Mouse (Mus musculus): ENCODE measurements at regions not wholly inside any gene's neighbourhood (a gene's known extent, or its start where the extent isn't known, plus 50 kb on each side); places are given as distances from the start of the nearest gene placed in this dataset.

DNA sequence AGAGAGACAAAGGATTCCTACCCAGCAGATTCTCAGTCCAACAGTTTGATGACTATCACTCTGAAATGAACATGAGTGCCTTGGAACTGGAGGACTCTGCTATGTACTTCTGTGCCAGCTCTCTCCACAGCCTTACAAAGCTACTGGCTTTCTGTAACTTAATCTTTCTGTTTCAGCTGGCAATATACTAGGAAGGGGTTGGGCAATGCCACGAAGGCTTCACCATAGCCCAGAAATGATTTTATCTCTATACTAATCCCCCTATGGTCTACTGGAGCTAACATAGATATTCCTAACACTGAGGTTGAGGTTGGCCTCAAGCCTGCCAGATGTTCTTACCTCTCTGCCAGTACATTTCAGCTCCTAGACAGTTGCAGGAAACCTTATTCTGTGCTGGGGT lies 78.6 kb upstream of the 2210010C04Rik start:
- no peak overlapping the region for H3K27ac ChIP-seq
- WGBS, result 37% methylated on average over 1 of the region's 1 CpGs
- DNase-seq (ENCODE audit: low spot score) (no peak), ATAC-seq (replicated peaks; ENCODE audit: low FRiP score, low read depth) (no peak)
- H3K9me3 ChIP-seq (replicated peaks; ENCODE audit: low read length), result no peaks in the 10 kb centered on the region
- no peaks in the 10 kb centered on the region for H3K27me3 ChIP-seq (ENCODE audit: insufficient read depth, low read length)
- no peak overlapping the region for H3K4me3 ChIP-seq (replicated peaks; ENCODE audit: low read depth, low read length)
- H3K4me1 ChIP-seq (replicated peaks; ENCODE audit: insufficient read depth, low read length), result no peaks in the 10 kb centered on the region
- no peak overlapping the region for H3K4me2 ChIP-seq (ENCODE audit: low read length)
- no peak for TF ChIP-seq CTCF (IDR thresholded peaks at IDR 0.05; ENCODE audit: low read depth)
- H3K9ac ChIP-seq (ENCODE audit: low read depth, low read length), result no peak overlapping the region
- H3K36me3 ChIP-seq (ENCODE audit: insufficient read depth, low read length), result no peaks in the 10 kb centered on the region

DNA sequence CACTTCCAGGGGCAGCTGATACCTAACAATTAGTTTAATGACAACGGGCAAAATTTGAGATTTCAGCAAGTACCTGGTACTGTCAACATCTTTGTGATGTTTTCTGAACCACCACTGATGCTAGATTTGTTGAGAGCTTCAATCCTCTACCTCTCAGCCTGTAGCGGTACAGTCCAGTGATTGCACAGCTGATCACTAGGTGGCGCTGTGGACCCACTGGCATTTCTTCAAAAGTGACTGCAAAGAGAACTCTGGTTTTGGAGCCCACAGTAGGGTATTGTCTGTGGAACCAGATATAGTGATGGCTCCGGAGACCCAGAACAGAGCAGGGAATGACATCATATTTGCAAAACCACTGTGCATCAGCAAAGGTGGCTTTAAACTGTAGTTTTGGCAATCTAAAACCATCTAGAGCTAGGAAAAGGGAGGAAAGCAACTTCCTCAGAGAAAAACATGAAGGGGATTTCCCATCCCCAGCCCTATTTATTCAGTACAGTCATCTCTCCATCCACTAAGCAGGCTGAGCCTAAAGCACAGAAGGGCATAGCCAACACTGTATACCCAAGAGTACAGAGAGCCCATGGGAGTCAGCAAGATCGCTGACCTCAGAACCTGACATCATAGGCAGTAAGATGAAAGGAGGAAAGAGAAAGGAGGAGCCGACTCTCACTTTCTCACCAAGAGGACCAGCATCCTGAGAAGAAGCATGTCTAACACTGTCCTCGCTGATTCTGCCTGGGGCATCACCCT lies 77.7 kb upstream of the 2210010C04Rik start:
- H3K36me3 ChIP-seq (ENCODE audit: insufficient read depth, low read length), result no peaks in the 10 kb centered on the region
- no peak overlapping the region for H3K4me2 ChIP-seq (ENCODE audit: low read length)
- WGBS, result 41% methylated on average over 7 of the region's 7 CpGs
- no peak overlapping the region for H3K4me3 ChIP-seq (replicated peaks; ENCODE audit: low read depth, low read length)
- H3K27me3 ChIP-seq (ENCODE audit: insufficient read depth, low read length), result no peaks in the 10 kb centered on the region
- DNase-seq (ENCODE audit: low spot score) (peak; percentile 46), ATAC-seq (replicated peaks; ENCODE audit: low FRiP score, low read depth) (peak; percentile 46; the same call in 1 of the 2 replicates)
- no peak overlapping the region for H3K27ac ChIP-seq
- H3K4me1 ChIP-seq (replicated peaks; ENCODE audit: insufficient read depth, low read length), result no peaks in the 10 kb centered on the region
- peak; percentile 76 for TF ChIP-seq CTCF (IDR thresholded peaks at IDR 0.05; ENCODE audit: low read depth)
- no peaks in the 10 kb centered on the region for H3K9me3 ChIP-seq (replicated peaks; ENCODE audit: low read length)
- H3K9ac ChIP-seq (ENCODE audit: low read depth, low read length), result no peak overlapping the region

DNA sequence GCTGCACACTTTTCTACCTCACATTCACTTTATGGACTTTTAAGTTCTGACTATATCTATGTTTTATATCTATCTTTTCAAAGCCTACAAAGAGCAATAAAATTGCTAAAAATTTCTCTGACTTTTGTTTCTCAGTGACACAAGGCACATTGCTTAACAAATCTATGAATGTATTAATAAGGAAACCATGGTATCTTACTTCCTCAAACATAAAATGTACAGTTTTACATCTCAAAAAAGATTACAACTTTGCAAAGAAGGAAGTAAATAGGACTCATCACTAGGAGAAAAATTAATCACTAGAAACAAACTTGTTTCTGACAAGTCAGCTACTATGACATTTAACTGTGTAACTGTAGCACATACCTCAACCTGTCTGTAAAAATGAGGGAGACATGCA lies 76.5 kb upstream of the 2210010C04Rik start:
- ATAC-seq (replicated peaks; ENCODE audit: low FRiP score, low read depth) (no peak), DNase-seq (ENCODE audit: low spot score) (no peak)
- no peaks in the 10 kb centered on the region for H3K36me3 ChIP-seq (ENCODE audit: insufficient read depth, low read length)
- H3K4me3 ChIP-seq (replicated peaks; ENCODE audit: low read depth, low read length), result no peak overlapping the region
- H3K27ac ChIP-seq, result no peak overlapping the region
- H3K4me1 ChIP-seq (replicated peaks; ENCODE audit: insufficient read depth, low read length), result no peaks in the 10 kb centered on the region
- no peak overlapping the region for H3K4me2 ChIP-seq (ENCODE audit: low read length)
- TF ChIP-seq CTCF (IDR thresholded peaks at IDR 0.05; ENCODE audit: low read depth), result no peak
- H3K9ac ChIP-seq (ENCODE audit: low read depth, low read length), result no peak overlapping the region
- H3K9me3 ChIP-seq (replicated peaks; ENCODE audit: low read length), result no peaks in the 10 kb centered on the region
- H3K27me3 ChIP-seq (ENCODE audit: insufficient read depth, low read length), result no peaks in the 10 kb centered on the region

DNA sequence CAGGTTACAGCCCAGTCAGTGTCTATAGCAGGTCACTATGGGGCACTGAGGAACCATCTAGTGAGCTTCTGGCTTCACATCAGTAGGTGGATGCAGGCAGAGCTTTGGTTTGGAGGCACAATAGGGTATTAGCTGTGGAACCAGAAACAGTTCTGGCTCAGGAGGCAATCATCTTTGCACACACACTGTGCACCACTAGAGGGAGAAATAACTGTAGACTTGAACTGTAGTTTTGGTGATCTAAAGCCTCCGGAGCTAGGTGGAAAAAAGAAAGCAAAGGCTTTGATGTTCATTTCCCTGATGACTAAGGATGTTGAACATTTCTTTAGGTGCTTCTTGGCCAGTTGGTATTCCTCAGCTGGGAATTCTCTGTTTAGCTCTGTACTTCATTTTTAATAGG lies 73.6 kb upstream of the 2210010C04Rik start:
- TF ChIP-seq CTCF (IDR thresholded peaks at IDR 0.05; ENCODE audit: low read depth), result peak; percentile 35; the same call in 1 of the 2 replicates
- Histone ChIP-seq H3K36me3 (ENCODE audit: insufficient read depth, low read length) (no peaks in the 10 kb centered on the region), H3K9ac (ENCODE audit: low read depth, low read length) (no peak overlapping the region), H3K27ac (no peak overlapping the region), H3K4me1 (replicated peaks; ENCODE audit: insufficient read depth, low read length) (no peaks in the 10 kb centered on the region), H3K4me2 (ENCODE audit: low read length) (no peak overlapping the region), H3K27me3 (ENCODE audit: insufficient read depth, low read length) (no peaks in the 10 kb centered on the region), H3K9me3 (replicated peaks; ENCODE audit: low read length) (no peaks in the 10 kb centered on the region), H3K4me3 (replicated peaks; ENCODE audit: low read depth, low read length) (no peak overlapping the region)
- 56% methylated on average over 1 of the region's 1 CpGs for WGBS
- no peak for ATAC-seq (replicated peaks; ENCODE audit: low FRiP score, low read depth)
- no peak for DNase-seq (ENCODE audit: low spot score)

DNA sequence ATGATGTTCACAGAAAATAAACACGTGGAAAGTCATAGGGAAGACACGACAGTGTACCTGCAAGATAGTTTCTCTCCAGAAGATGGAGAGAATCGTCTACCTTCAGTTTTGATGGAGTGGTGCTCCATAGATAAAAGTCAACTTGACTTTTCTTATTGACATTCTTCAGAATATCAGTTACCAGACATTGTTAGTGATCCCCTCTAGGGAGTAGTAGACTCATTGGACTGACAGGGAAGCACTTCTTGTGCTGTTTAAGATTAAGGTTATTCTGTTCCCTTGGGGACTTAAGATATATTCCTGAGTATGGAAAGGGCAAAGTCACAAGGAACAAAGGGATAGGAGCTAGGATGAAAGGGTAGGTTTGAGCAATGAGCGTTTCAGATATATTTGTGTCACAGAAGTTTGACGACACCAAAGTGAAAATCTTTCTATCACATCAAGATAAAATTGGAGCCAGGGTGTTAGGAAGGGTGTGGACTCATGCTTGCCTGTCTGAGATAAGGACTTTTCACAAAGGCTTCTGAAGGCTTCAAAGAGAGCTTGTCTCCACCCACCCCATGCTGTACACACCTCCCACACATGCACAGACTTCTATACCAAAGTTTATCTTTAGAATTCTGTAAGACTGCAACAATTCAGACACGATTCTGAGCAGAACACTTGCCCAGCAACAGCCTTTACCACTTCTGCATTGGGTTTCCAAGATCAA lies 68.5 kb upstream of the 2210010C04Rik start:
- ATAC-seq (replicated peaks; ENCODE audit: low FRiP score, low read depth) (no peak), DNase-seq (ENCODE audit: low spot score) (no peak)
- Histone ChIP-seq H3K4me2 (ENCODE audit: low read length) (no peak overlapping the region), H3K27ac (no peak overlapping the region), H3K36me3 (ENCODE audit: insufficient read depth, low read length) (no peaks in the 10 kb centered on the region), H3K9me3 (replicated peaks; ENCODE audit: low read length) (no peaks in the 10 kb centered on the region), H3K4me1 (replicated peaks; ENCODE audit: insufficient read depth, low read length) (no peaks in the 10 kb centered on the region), H3K27me3 (ENCODE audit: insufficient read depth, low read length) (no peaks in the 10 kb centered on the region), H3K9ac (ENCODE audit: low read depth, low read length) (no peak overlapping the region), H3K4me3 (replicated peaks; ENCODE audit: low read depth, low read length) (no peak overlapping the region)
- TF ChIP-seq CTCF (IDR thresholded peaks at IDR 0.05; ENCODE audit: low read depth), result no peak
- WGBS, result 81% methylated on average over 6 of the region's 6 CpGs

DNA sequence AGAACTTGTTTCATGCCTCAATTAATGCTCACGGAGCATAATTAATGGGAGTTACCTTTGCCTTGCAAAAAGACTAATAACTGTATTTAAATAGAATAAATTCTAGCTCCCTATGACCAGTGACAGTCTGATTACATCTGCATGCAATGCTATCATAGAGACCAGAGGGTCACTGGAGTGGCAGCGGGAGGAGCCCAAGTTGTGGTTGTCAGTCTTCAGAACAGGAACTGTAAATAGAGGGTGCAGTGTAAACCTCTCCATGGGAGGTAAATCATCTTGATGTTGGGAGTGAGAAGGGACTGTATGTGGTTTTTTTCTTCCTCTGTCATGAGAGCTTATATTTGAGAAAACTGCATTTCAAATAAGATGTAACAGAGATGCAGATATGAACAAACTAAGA lies 66.7 kb upstream of the 2210010C04Rik start:
- Histone ChIP-seq H3K27me3 (ENCODE audit: insufficient read depth, low read length) (no peaks in the 10 kb centered on the region), H3K4me3 (replicated peaks; ENCODE audit: low read depth, low read length) (no peak overlapping the region), H3K9ac (ENCODE audit: low read depth, low read length) (no peak overlapping the region), H3K4me1 (replicated peaks; ENCODE audit: insufficient read depth, low read length) (no peaks in the 10 kb centered on the region), H3K4me2 (ENCODE audit: low read length) (no peak overlapping the region), H3K9me3 (replicated peaks; ENCODE audit: low read length) (no peaks in the 10 kb centered on the region), H3K36me3 (ENCODE audit: insufficient read depth, low read length) (no peaks in the 10 kb centered on the region), H3K27ac (no peak overlapping the region)
- no peak for ATAC-seq (replicated peaks; ENCODE audit: low FRiP score, low read depth)
- no peak for TF ChIP-seq CTCF (IDR thresholded peaks at IDR 0.05; ENCODE audit: low read depth)
- WGBS, result 59% methylated on average over 2 of the region's 2 CpGs
- no peak for DNase-seq (ENCODE audit: low spot score)

Data from kidney, postnatal 0 days (tissue).